Mouse (Mus musculus): ENCODE measurements around the gene Fibcd1. TPM values are rescaled to one million over a fixed set of nuclear protein-coding genes. Genes with fewer than 3 reads are reported as not detected.

The Fibcd1 gene
- 0.02 TPM in 1 of 2 replicates, not detected in the other for polyA plus RNA-seq (2015; fragmentation: Nextera tagmentation; extraction: Ambion mirVana)

DNA sequence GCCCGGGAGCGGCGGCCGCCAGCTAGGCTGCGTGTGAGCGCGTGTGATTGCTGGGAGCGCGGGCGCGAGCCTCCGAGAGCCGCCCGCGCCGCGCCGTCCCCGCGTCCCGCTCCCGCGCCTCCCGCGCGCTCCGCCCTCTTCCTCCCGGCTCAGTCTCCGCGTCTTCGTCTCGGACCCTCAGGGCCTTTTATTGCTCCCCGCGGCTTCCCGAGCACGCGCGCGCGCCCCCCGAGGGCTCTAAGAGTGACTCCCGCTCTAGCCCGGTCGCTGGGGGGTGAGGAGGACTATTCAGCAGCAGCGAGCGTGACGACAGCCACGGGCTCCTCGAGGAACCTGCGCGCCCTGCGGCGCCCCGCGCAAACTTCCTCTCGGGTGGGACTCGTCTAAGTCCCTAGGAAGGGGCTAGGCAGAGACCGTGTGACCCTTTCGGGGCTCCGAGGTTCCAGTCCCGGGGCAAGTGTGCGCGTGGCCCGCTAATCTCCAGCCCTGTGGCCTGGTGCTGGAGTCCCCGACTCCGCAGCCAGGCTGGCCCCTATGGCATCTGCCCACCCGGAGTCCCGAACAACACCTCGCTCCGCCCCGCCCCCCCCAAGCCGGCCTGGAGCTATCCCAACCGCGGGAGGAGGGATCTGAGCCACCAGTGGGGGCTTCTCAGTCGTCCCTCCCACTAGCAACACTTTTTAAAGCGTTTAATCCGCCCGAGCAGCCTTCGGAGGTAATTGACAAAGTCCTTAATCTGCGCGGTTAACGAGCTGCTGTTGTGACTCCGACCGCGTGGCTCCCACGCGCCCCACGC is at the start of gene Fibcd1:
Gene Fibcd1 (minus strand): TSS at position 110 of the 796 bp plus-strand sequence.
- Histone ChIP-seq H3K9me3 (replicated peaks) (no peaks in the 10 kb centered on the region), H3K27ac (replicated peaks) (no peak within 1 kb of the TSS), H3K4me1 (replicated peaks) (peaks cover 20% of the 10 kb centered on the region), H3K27me3 (peaks cover 67% of the 10 kb centered on the region), H3K9ac (no peak within 1 kb of the TSS), H3K4me3 (replicated peaks) (peak within 1 kb of the TSS; percentile 40), H3K4me2 (peak within 1 kb of the TSS; percentile 66), H3K36me3 (replicated peaks) (no peaks in the 10 kb centered on the region)
- under 1% methylated on average over 86 of the region's 88 CpGs for WGBS (ENCODE audit: insufficient replicate concordance)
- no peak for ATAC-seq (ENCODE audit: insufficient read depth)

DNA sequence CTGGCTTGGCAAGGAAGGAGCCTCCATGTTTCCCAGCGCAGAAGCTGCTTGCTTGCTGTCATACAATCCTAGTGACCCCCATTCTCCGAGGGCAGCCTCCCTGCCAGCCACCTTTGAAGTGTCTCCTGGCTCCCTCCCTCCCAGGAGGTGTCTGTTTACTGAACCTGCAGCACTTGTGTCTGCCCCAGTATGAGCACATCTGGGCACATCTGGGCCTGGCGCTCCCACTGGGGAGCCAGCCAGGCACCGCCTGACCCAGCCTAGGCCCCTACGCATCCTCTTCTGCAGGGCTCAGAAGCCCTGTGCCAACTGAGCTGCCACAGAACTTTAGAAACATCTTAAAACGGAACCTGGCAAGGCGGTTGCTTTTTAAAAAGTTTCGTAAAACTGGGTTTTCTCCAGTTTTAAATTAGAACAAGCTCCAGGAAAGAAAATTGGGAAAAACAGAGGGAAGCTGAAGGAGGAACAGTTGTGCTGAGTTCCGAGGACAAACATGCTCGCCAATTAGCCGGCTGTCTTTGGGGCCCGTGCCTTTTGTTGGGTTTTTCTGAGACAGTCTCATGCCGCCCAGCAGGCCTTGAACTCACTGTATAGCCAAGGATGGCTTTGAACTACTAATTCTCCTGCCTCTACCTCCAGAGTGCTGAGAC is 48.5 kb upstream of the Fibcd1 start:
- no peak for ATAC-seq (ENCODE audit: insufficient read depth)
- WGBS (ENCODE audit: insufficient replicate concordance): 68% methylated on average over 13 of the region's 13 CpGs
- no peak overlapping the region for H3K27ac ChIP-seq (replicated peaks)

DNA sequence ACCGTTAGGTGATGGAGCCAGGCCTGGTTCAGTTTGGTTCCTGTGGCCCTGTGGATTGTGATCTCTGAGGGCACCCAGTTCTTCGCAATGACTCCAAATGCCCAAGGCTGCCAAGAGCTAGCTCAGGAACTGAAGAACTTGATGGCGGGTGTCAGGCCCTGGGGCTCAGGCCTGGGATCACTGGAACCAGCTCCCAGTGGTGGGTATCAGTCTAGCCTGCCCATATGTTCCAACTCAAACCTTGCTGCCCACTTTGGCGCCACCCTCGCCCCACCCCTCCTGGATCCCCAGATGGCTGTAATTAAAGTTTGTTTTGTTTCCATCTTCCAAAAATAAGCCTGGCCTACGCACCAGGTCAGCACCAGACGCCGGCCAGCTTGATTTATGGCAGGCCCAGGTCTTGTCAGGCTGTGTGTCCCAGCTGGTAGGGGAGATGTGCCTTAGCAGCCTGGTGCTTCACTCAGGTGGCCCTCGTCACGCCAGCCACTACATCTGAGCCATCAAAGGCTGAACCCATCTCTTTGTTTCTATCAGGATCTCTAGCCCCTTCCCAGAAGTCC is 47.4 kb upstream of the Fibcd1 start:
- H3K9ac ChIP-seq: no peak overlapping the region
- H3K27ac ChIP-seq (replicated peaks): no peak overlapping the region
- H3K4me3 ChIP-seq (replicated peaks): no peak overlapping the region
- no peaks in the 10 kb centered on the region for H3K4me1 ChIP-seq (replicated peaks)
- H3K27me3 ChIP-seq: peaks cover 21% of the 10 kb centered on the region
- 64% methylated on average over 10 of the region's 10 CpGs for WGBS (ENCODE audit: insufficient replicate concordance)
- no peak overlapping the region for H3K4me2 ChIP-seq
- no peak for ATAC-seq (ENCODE audit: insufficient read depth)
- H3K9me3 ChIP-seq (replicated peaks): no peaks in the 10 kb centered on the region
- no peaks in the 10 kb centered on the region for H3K36me3 ChIP-seq (replicated peaks)

More for the DNA sequence above, 48.5 kb upstream of the Fibcd1 start:
- peaks cover 9% of the 10 kb centered on the region; the same call in 1 of the 2 replicates for H3K27me3 ChIP-seq
- H3K9ac ChIP-seq: no peak overlapping the region
- H3K9me3 ChIP-seq (replicated peaks): no peaks in the 10 kb centered on the region
- no peak overlapping the region for H3K4me2 ChIP-seq
- no peak overlapping the region for H3K4me3 ChIP-seq (replicated peaks)
- no peaks in the 10 kb centered on the region for H3K4me1 ChIP-seq (replicated peaks)
- H3K36me3 ChIP-seq (replicated peaks): no peaks in the 10 kb centered on the region

DNA sequence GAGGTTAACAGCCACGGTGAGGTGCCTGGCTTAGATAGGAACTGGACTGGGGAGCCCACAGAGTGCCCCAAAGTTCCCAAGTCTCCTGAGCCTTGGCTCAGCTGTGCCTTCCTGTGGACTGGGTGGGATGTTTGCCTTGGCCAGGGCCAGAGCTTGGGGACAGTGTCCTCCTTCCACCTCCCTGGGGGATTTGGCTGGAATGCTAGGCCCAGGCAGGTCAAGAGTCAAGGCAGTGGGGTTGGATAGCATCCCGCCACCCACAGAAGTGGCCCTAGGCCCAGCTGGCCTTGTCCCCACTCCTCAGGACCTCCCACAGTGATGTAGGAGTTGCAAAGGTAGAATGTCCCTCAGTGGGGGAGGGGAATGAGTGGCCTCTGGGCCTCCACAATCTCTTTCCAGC is 45.4 kb upstream of the Fibcd1 start:
- ATAC-seq (ENCODE audit: insufficient read depth): no peak
- WGBS (ENCODE audit: insufficient replicate concordance): 63% methylated on average over 2 of the region's 2 CpGs
- no peak overlapping the region for H3K27ac ChIP-seq (replicated peaks)
- H3K4me2 ChIP-seq: no peak overlapping the region
- H3K27me3 ChIP-seq: peaks cover 40% of the 10 kb centered on the region
- H3K4me3 ChIP-seq (replicated peaks): no peak overlapping the region
- H3K36me3 ChIP-seq (replicated peaks): no peaks in the 10 kb centered on the region
- H3K9ac ChIP-seq: no peak overlapping the region
- 0 out of 2 replicates have a peak, but pooled peaks cover 2% of the 10 kb centered on the region for H3K4me1 ChIP-seq (replicated peaks)
- H3K9me3 ChIP-seq (replicated peaks): no peaks in the 10 kb centered on the region

DNA sequence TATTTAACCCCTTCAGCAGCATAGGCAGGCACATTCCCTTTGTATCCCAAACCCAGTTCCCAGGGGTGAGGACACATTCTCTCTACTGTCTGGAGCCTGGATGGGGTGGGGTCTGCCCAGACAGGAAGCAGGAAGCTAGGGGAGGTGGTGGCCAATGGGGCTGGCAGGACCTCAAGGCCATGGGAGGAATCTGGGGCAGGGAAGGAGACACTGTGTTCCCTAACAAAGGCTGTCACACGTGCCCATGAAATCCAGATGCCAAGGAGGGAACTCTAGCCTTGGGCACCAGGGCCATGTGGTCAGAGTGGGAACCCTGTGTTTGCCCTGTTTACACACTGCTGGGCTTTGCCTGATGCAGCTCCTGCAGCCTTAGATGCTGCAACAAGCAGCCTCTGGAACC is 43.1 kb upstream of the Fibcd1 start:
- Histone ChIP-seq H3K9me3 (replicated peaks) (no peaks in the 10 kb centered on the region), H3K4me3 (replicated peaks) (no peak overlapping the region), H3K9ac (no peak overlapping the region), H3K4me1 (replicated peaks) (0 out of 2 replicates have a peak, but pooled peaks cover 2% of the 10 kb centered on the region), H3K27me3 (peaks cover 62% of the 10 kb centered on the region), H3K27ac (replicated peaks) (no peak overlapping the region), H3K36me3 (replicated peaks) (no peaks in the 10 kb centered on the region), H3K4me2 (no peak overlapping the region)
- ATAC-seq (ENCODE audit: insufficient read depth): no peak
- WGBS (ENCODE audit: insufficient replicate concordance): 35% methylated on average over 1 of the region's 1 CpGs

DNA sequence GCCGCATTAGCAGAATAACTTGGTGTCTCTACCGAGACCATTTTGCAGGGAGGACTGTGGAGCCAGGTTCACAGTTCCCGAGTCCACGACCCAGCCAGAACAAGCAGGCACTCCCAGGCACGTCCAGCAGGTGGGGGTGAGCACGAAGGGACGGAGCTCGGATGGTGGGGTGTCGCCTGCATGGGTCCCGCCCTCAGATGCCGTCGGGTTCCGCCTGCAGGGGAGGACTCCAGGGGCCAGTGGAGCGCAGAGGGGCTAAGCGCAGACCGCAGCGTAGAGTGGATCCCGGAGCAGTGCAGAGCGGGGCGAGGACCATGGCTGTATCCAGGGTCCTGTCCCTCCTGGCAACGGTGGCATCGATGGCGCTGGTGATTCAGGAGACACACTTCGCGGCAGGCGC is 41.2 kb upstream of the Fibcd1 start, which contains the start of gene Lamc3:
Gene Lamc3 (plus strand): TSS at position 262 of the 400 bp plus-strand sequence.
- Histone ChIP-seq H3K4me3 (replicated peaks) (no peak within 1 kb of the TSS), H3K36me3 (replicated peaks) (no peaks in the 10 kb centered on the region), H3K4me1 (replicated peaks) (0 out of 2 replicates have a peak, but pooled peaks cover 2% of the 10 kb centered on the region), H3K27ac (replicated peaks) (no peak within 1 kb of the TSS), H3K27me3 (peaks cover 80% of the 10 kb centered on the region), H3K9ac (no peak within 1 kb of the TSS), H3K4me2 (peak within 1 kb of the TSS; percentile 35), H3K9me3 (replicated peaks) (no peaks in the 10 kb centered on the region)
- peak; percentile 47; the same call in 1 of the 2 replicates for ATAC-seq (ENCODE audit: insufficient read depth)
- WGBS (ENCODE audit: insufficient replicate concordance): 5% methylated on average over 26 of the region's 26 CpGs

DNA sequence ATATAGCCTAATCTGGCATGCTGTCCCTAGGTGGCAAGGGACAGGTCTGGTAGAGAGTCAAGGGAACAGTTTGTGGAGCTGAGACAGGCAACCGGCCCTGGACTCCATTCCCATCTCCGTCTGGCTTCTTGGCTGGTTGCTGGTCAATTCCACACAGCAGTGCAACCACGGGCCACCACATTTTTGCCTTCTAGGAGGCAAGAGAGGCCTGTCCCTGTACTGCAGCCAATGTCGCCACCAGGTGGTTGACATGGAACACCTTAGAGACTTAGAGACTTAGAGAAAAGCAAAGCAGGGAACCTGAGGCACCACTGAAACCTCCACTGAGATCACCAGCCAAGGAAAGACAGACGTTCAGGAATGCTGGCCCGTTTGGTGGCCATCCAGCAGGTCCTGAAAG is 39.0 kb upstream of the Fibcd1 start:
- H3K27ac ChIP-seq (replicated peaks): no peak overlapping the region
- no peaks in the 10 kb centered on the region for H3K9me3 ChIP-seq (replicated peaks)
- ATAC-seq (ENCODE audit: insufficient read depth): no peak
- 0 out of 2 replicates have a peak, but pooled peaks cover 2% of the 10 kb centered on the region for H3K4me1 ChIP-seq (replicated peaks)
- WGBS (ENCODE audit: insufficient replicate concordance): 15% methylated on average over 6 of the region's 6 CpGs
- no peak overlapping the region for H3K9ac ChIP-seq
- H3K36me3 ChIP-seq (replicated peaks): no peaks in the 10 kb centered on the region
- peaks cover 88% of the 10 kb centered on the region for H3K27me3 ChIP-seq
- no peak overlapping the region for H3K4me3 ChIP-seq (replicated peaks)
- H3K4me2 ChIP-seq: no peak overlapping the region

DNA sequence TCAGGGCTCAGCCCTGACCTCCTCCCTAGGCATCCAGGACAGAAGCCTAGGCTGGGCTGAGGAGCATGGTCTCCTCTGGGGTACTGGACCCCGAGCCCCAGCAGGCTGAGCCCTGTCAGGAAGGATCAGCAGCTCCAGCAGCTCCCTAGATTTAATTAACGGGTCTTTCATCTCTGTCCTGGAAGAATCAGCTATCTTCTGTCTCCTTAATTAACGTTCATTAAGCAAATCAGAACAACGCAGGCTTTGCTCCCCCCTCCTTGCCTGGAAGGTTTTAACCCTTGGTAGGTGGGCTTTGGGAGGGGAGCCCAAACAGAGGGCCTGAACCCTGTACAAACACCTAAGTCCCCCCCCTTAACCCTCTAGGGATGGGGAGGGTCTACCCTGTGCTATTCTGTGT is 37.3 kb upstream of the Fibcd1 start:
- H3K4me3 ChIP-seq (replicated peaks): no peak overlapping the region
- WGBS (ENCODE audit: insufficient replicate concordance): 36% methylated on average over 4 of the region's 4 CpGs
- no peak overlapping the region for H3K9ac ChIP-seq
- H3K27ac ChIP-seq (replicated peaks): no peak overlapping the region
- no peaks in the 10 kb centered on the region for H3K9me3 ChIP-seq (replicated peaks)
- H3K4me2 ChIP-seq: no peak overlapping the region
- peaks cover 89% of the 10 kb centered on the region for H3K27me3 ChIP-seq
- no peaks in the 10 kb centered on the region for H3K36me3 ChIP-seq (replicated peaks)
- ATAC-seq (ENCODE audit: insufficient read depth): no peak
- H3K4me1 ChIP-seq (replicated peaks): 0 out of 2 replicates have a peak, but pooled peaks cover 2% of the 10 kb centered on the region

DNA sequence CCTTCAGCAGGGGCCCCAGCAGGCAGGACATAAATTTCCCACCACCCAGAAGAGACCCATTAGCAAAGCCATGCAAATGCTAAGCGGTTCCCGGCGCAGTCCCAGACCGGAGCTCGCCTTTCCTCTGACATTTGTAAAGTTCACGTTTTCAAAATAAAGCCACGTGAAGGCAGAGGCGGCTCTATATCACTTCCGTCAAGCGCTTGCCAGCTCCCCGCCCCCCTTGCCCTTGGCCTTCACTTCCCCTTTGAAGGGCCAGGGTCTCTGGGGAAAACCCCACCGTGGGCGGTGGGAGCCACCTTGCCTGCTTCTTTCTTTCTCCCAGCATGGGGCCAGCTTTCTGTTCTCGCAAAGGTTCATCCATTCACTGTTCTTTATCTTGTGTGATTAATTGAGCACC is 35.1 kb upstream of the Fibcd1 start:
- no peak overlapping the region for H3K9ac ChIP-seq
- no peaks in the 10 kb centered on the region for H3K36me3 ChIP-seq (replicated peaks)
- no peak for ATAC-seq (ENCODE audit: insufficient read depth)
- H3K4me2 ChIP-seq: no peak overlapping the region
- H3K4me3 ChIP-seq (replicated peaks): no peak overlapping the region
- H3K27ac ChIP-seq (replicated peaks): no peak overlapping the region
- WGBS (ENCODE audit: insufficient replicate concordance): 4% methylated on average over 14 of the region's 14 CpGs
- H3K4me1 ChIP-seq (replicated peaks): no peaks in the 10 kb centered on the region
- peaks cover 75% of the 10 kb centered on the region for H3K27me3 ChIP-seq
- no peaks in the 10 kb centered on the region for H3K9me3 ChIP-seq (replicated peaks)

DNA sequence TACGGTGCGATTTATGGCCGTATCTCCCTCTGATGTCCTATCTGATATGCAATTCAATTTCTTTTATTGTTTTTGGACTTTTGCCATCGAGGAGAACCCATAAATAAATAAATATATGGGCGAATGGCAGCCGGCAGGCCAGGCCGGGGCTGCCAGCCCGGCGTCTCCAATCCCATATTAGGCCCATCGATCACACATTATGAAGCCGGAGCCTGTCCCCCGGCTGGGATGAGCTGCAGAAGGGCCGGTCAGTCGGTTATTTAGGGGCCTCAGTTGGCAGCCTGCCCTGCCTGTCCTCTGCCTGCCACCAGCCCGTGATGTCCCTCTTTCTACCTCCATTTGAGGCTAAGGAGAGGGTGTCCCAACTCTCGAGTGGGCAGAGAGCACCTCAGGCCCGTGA is 32.8 kb upstream of the Fibcd1 start:
- Histone ChIP-seq H3K9me3 (replicated peaks) (no peaks in the 10 kb centered on the region), H3K4me1 (replicated peaks) (no peaks in the 10 kb centered on the region), H3K27me3 (peaks cover 63% of the 10 kb centered on the region), H3K27ac (replicated peaks) (no peak overlapping the region), H3K4me3 (replicated peaks) (no peak overlapping the region), H3K4me2 (no peak overlapping the region), H3K9ac (no peak overlapping the region), H3K36me3 (replicated peaks) (no peaks in the 10 kb centered on the region)
- 68% methylated on average over 17 of the region's 17 CpGs for WGBS (ENCODE audit: insufficient replicate concordance)
- ATAC-seq (ENCODE audit: insufficient read depth): no peak

DNA sequence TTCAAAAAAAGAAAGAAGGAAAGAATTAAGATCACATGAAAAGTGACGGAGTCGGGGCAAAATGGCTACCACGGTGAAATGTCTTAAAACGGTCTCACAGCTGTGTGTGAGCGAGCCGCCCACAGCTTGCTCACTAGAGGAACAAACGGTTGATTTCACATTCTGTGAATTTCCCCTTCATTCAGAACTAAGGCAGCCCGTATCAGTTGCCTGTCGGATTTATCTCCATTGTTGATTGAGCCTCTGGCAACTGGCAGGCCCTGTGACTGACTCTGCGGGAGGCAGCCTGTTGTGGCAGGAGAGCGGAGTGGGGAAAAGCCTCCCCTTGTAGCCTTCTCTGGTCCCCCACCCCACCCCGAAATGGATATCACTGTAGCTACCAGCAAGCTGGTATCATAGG is 30.6 kb upstream of the Fibcd1 start:
- H3K4me2 ChIP-seq: no peak overlapping the region
- no peaks in the 10 kb centered on the region for H3K4me1 ChIP-seq (replicated peaks)
- H3K9me3 ChIP-seq (replicated peaks): no peaks in the 10 kb centered on the region
- no peak overlapping the region for H3K9ac ChIP-seq
- H3K36me3 ChIP-seq (replicated peaks): no peaks in the 10 kb centered on the region
- 36% methylated on average over 12 of the region's 12 CpGs for WGBS (ENCODE audit: insufficient replicate concordance)
- H3K4me3 ChIP-seq (replicated peaks): no peak overlapping the region
- H3K27me3 ChIP-seq: peaks cover 41% of the 10 kb centered on the region
- no peak for ATAC-seq (ENCODE audit: insufficient read depth)
- H3K27ac ChIP-seq (replicated peaks): no peak overlapping the region

Measured in liver, embryonic 15.5 days (tissue).